Mouse (Mus musculus) E14TG2a.4 (cell line): ENCODE results near the gene Klc4.

ENCODE experiments used
- H3K27me3 ChIP-seq: 2 replicates; pipeline ENCODE4 v1.6.1; 2014; ENCODE audit warnings: low read length, control low read depth; ENCODE audit not compliant: insufficient read depth
- H3K36me3 ChIP-seq: 2 replicates; pipeline ENCODE4 v1.6.1; 2014; ENCODE audit warnings: low read length, control low read depth; ENCODE audit not compliant: insufficient read depth
- H3K4me1 ChIP-seq: replicated peaks from 2 replicates; pipeline ENCODE4 v1.6.1; 2014; ENCODE audit warnings: low read depth, low read length, control low read depth
- H3K4me3 ChIP-seq: replicated peaks from 2 replicates; pipeline ENCODE4 v1.5.1; 2014; ENCODE audit warnings: mild to moderate bottlenecking, low read length
- H3K9me3 ChIP-seq: 2 replicates; pipeline ENCODE4 v1.6.1; 2014; ENCODE audit warnings: low read length, control low read depth
- CTCF ChIP-seq: conservative IDR thresholded peaks from 2 replicates; pipeline ENCODE4 v1.5.1; 2014; ENCODE audit warnings: low read length
- NANOG ChIP-seq: IDR thresholded peaks from 2 replicates; pipeline ENCODE4 v1.6.1; 2014; ENCODE audit warnings: borderline replicate concordance, low read length, mixed read lengths
- POU5F1 ChIP-seq: IDR thresholded peaks from 2 replicates; pipeline ENCODE4 v1.6.1; 2014; ENCODE audit warnings: low read length, borderline replicate concordance

Gene Klc4

DNA sequence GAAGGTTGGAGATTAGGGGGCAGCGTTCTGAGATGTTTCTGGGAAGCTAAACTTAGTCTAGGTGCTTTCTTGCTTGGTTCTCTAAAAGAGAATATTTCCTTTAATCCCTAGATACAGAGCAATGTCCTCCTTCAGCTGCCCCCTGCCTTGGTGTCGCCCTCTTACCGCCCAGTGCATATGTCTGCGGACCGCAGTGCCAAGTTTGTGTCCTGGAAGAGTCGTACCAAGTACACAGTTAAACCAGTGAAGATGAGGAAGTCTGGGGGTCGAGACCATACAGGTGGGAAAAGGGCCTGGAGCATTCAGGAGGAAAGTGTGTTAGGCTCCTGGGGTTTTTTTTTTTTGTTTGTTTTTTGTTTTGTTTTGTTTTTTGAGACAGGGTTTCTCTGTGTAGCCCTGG, 1.5 kb upstream of the Klc4 start:
- Histone ChIP-seq H3K4me3 (peak overlapping the region; percentile 98), H3K4me1 (peaks cover 67% of the 10 kb centered on the region), H3K27me3 (peaks cover under 1% of the 10 kb centered on the region; the same call in 1 of the 2 replicates), H3K36me3 (peaks cover 33% of the 10 kb centered on the region), H3K9me3 (no peaks in the 10 kb centered on the region)
- TF ChIP-seq POU5F1 (no peak), NANOG (no peak), CTCF (no peak)

DNA sequence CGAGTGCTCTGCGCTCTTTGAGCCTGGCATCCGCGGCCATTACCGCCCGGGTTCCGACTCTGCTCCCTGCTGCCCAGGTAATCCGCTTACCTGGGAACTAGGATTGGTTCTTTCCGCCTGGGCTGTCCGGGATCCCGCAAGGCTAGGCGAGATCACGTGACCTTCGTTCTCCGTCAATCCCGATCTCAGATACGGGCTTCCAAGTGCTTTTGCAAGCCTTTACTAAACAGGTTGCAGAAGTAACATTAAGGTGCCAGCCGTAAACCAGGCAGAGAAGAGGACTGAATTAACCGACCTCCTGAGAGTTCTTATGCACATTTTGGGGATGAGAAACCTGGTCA, 470 bp upstream of the Klc4 start:
- Histone ChIP-seq H3K36me3 (peaks cover 33% of the 10 kb centered on the region), H3K27me3 (no peaks in the 10 kb centered on the region), H3K9me3 (no peaks in the 10 kb centered on the region), H3K4me3 (peak overlapping the region; percentile 98), H3K4me1 (peaks cover 63% of the 10 kb centered on the region)
- no peak for TF ChIP-seq NANOG
- TF ChIP-seq POU5F1, result no peak
- no peak for TF ChIP-seq CTCF

DNA sequence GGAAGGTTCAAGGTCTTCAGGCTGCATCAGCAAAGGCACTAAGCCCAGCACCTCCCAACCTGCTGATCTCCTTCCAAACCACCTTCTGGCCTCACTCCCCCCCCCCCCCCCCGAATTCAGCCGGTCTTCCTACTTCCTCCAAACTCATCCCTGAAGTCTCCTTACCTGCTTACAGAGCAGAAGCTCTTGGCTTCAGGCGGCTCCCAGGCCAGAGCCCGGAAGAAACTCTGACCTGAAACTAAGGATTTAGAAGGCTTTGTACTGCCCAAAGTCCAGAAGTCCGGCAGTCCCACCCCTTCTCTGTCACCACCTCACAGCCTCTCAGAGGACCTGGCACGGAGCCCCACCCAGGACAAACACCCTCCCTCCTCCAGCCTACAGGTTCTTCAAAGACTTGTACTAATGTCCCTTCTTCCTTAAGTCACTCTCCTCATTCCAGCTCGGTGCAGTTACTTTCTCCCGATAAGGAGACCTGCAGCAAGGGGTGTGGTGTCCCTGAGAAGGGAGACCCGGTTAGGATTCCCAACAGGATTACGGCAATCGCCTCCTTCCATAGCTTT, 826 bp downstream of the Klc4 start:
- Histone ChIP-seq H3K27me3 (no peaks in the 10 kb centered on the region), H3K9me3 (no peaks in the 10 kb centered on the region), H3K4me1 (peaks cover 59% of the 10 kb centered on the region), H3K4me3 (peak overlapping the region; percentile 98), H3K36me3 (peaks cover 44% of the 10 kb centered on the region)
- TF ChIP-seq NANOG (no peak), CTCF (no peak), POU5F1 (no peak)

DNA sequence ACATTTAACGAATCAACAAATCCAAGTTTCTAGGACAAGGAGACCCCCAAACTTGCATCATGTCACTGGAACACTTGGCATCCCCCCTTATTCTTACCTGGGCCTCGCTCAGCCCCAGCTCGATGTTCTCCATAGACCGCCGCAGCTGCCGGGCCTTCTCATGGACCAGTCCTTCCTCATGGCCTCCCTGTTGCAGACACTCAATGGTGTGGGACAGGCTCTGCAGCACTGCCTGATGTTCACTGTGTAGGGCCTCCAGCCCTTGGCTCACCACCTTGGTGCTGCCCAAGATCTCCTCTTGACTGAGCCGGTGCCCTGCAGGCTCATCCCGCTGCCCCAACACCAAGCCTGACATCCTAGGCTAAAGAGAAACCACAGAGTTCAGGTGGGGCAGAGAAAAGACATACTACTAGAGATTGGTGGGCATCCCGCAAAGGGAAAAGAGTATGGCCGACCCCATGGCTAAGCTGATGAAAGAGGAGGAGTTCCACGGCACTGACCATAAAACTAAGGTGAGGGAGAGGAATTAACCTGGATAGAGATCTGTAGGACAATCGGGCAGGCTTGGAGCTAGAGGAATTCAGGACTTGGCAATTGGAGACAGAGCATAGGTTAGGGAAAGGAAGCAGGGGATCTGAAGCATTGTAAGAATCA, 1.5 kb downstream of the Klc4 start:
- TF ChIP-seq POU5F1 (no peak), CTCF (no peak), NANOG (no peak)
- H3K36me3 ChIP-seq, result peaks cover 42% of the 10 kb centered on the region
- peaks cover 59% of the 10 kb centered on the region for H3K4me1 ChIP-seq
- peak overlapping the region; percentile 98 for H3K4me3 ChIP-seq
- H3K27me3 ChIP-seq, result no peaks in the 10 kb centered on the region
- no peaks in the 10 kb centered on the region for H3K9me3 ChIP-seq

DNA sequence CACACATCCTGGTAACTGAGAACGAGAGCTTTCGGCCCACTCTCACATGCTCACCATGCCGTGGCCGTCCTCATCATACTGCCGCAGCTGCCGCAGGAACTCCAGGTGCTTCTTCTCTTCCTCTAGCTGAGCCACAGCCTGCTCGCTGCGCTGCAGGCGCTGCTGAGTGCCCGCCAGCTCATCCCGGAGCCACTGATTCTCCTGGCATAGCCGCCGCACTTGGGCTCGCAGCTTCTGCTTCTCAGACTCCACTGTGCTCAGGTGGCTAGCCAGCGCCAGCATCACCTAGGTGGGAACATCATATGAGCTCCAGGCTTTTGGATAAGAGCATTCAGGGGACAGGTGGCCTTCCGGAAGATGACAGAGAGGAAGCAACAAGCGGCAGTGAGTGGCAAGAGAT, 3.8 kb downstream of the Klc4 start:
- no peaks in the 10 kb centered on the region for H3K9me3 ChIP-seq
- no peaks in the 10 kb centered on the region for H3K27me3 ChIP-seq
- H3K36me3 ChIP-seq, result peaks cover 29% of the 10 kb centered on the region
- peaks cover 48% of the 10 kb centered on the region for H3K4me1 ChIP-seq
- H3K4me3 ChIP-seq, result peak overlapping the region; percentile 65
- TF ChIP-seq POU5F1 (no peak), NANOG (no peak), CTCF (no peak)

DNA sequence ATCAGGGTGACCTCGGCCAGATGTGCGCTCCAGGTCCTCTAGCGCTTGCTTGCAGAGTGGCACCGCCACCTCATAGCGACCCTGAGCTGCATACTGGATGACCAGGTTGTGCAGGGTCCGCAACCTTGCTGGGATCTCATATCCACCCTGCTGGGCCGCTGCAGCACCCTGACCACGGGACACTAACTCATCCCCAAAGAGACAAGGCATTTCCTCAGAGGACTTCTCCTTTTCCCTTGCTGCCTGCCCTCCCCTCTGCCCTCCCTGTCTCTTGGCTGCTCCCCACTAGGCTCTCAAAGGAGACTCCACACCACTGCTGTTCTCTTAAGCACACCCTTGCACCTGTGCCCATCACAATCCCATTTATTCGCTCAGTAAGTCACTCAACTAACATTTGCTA, 5.9 kb downstream of the Klc4 start:
- H3K4me3 ChIP-seq, result peak overlapping the region; percentile 53; the same call in 1 of the 2 replicates
- H3K27me3 ChIP-seq, result no peaks in the 10 kb centered on the region
- peaks cover 45% of the 10 kb centered on the region for H3K36me3 ChIP-seq
- peaks cover 56% of the 10 kb centered on the region for H3K4me1 ChIP-seq
- no peaks in the 10 kb centered on the region for H3K9me3 ChIP-seq
- TF ChIP-seq POU5F1 (no peak), CTCF (no peak), NANOG (no peak)

DNA sequence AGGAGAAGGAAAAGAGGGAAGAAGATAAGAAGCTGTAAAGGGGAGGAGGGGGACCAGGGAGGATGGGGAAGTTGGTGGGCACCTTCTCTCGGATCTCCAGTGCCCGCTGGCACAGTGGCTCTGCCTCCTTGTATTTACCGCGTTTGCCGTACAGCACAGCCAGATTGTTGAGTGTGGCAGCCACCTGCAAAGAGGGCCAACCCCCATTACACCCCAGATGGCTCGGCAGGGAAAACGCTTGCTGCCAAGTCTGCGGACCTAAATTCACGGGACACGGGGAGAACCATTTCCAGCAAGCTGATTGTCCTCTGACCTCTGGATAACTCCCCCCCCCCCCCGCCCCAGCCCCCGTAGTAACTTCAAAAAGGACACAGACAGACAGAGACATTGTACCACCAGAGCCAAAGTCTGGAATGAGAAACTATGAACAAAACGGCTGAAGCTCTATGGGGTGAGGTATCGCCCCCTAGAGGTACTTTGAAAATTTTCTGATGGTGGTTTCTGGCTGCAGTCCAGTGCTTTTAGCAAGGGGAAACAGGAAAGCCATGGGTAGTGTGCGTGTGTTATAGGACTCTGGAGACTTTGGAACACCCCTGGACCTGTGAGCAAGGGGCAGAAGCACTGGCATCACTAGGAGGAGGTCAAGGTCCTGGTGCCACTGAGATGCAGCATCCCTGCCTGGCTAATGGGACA, 8.8 kb downstream of the Klc4 start:
- TF ChIP-seq NANOG (no peak), CTCF (peak; percentile 60)
- H3K36me3 ChIP-seq, result peaks cover 59% of the 10 kb centered on the region
- H3K27me3 ChIP-seq, result no peaks in the 10 kb centered on the region
- peaks cover 61% of the 10 kb centered on the region for H3K4me1 ChIP-seq
- no peaks in the 10 kb centered on the region for H3K9me3 ChIP-seq
- H3K4me3 ChIP-seq, result no peak overlapping the region

DNA sequence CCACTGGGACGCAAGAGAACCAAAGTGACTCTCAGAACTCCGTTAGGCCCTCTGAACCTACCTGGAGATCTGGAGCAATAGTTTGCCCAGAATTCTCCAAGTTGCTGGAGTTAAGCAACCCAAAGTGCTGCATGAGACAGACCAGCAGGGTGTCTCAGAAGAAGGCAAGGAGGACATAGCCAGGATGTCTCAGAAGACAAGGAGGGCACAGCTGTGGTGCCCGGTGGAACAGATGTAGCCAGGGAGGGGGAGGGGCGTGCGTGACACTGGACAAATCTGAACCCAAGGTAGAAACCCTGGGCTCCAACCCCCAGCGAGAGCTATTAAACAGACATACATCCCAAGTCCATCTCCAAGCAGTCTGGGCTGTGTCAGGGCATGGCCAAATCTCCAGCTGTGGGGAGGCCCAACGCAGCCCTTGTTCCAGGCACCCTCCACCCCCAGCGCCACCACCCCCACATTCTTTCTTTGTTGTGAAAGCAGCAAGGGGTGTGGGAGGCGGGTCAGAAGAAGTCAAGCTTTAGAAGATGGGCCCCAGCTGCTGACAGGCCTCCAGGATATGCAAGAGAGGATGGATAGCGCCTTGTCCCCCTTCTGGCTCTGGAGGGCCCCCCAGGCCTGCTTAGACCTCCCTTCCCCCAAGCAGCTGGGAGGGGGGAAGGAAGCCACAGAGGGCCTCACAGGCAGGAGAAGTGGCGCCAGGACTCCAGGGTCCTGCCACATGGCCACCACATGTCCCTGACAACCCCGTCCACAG, 16.0 kb downstream of the Klc4 start:
- no peaks in the 10 kb centered on the region for H3K9me3 ChIP-seq
- peaks cover 8% of the 10 kb centered on the region for H3K27me3 ChIP-seq
- peaks cover 80% of the 10 kb centered on the region for H3K4me1 ChIP-seq
- no peak for TF ChIP-seq POU5F1
- TF ChIP-seq CTCF, result no peak
- TF ChIP-seq NANOG, result no peak
- peak overlapping the region; percentile 97 for H3K4me3 ChIP-seq
- H3K36me3 ChIP-seq, result peaks cover 25% of the 10 kb centered on the region
